Mouse (Mus musculus) left cerebral cortex, postnatal 4 days (tissue): Measurements from ENCODE around the gene Tmem185b. TPM values are rescaled to one million over a fixed set of nuclear protein-coding genes. Genes with fewer than 3 reads are reported as not detected.
A peak's percentile ranks its signal among the peaks of the same experiment; 100 is the strongest.

Experiments used
- DNase-seq: peaks from one replicate; pipeline ENCODE4 v3.0.0-alpha.2; 2022
- intact Hi-C: fragments of 180-260 bp; cut with DNase I; formaldehyde crosslinking; loops from one replicate; pipeline ENCODE4 v1.15.1; 2025
- total RNA-seq, 2 experiments: library from RNA; stranded (reverse); gene quantifications; 2 replicates each; pipeline ENCODE4 v1.2.3; 2021

The Tmem185b gene
- 10 to 100 TPM; 14.1 to 15.3 TPM for total RNA-seq

- intact Hi-C loops, result no loop called here
- peak; percentile 97 for DNase-seq
Measured at GRCm38 (mm10) chr1:119525689-119526591, at the start of gene Tmem185b. Gene Tmem185b (plus strand): TSS chr1:119526160.

- no peak for DNase-seq
- intact Hi-C loops, result no loop called here
Measured at GRCm38 (mm10) chr1:119476905-119477353, 49.0 kb upstream of the Tmem185b start.

- DNase-seq, result no peak
- intact Hi-C loops, result no loop called here
Measured at GRCm38 (mm10) chr1:119479641-119480040, 46.3 kb upstream of the Tmem185b start.

GRCm38 (mm10) chr1:119480678-119481077 is 45.3 kb upstream of the Tmem185b start:
- no peak for DNase-seq
- intact Hi-C loops, result no loop called here

- intact Hi-C loops, result no loop called here
- no peak for DNase-seq
Measured at GRCm38 (mm10) chr1:119481205-119481932, 44.6 kb upstream of the Tmem185b start.

- intact Hi-C loops, result no loop called here
- no peak for DNase-seq
Measured at GRCm38 (mm10) chr1:119482891-119483290, 43.1 kb upstream of the Tmem185b start.

GRCm38 (mm10) chr1:119484457-119484856 is 41.5 kb upstream of the Tmem185b start:
- peak; percentile 29 for DNase-seq
- intact Hi-C loops, result no loop called here

GRCm38 (mm10) chr1:119485825-119486224 is 40.1 kb upstream of the Tmem185b start:
- intact Hi-C loops, result no loop called here
- DNase-seq, result no peak

- intact Hi-C loops, result no loop called here
- DNase-seq, result no peak
Measured at GRCm38 (mm10) chr1:119487917-119488590, 37.9 kb upstream of the Tmem185b start.

- DNase-seq, result no peak
- intact Hi-C loops, result no loop called here
Measured at GRCm38 (mm10) chr1:119490765-119491164, 35.2 kb upstream of the Tmem185b start.

- peak; percentile 36 for DNase-seq
- intact Hi-C loops, result no loop called here
Measured at GRCm38 (mm10) chr1:119492097-119492496, 33.9 kb upstream of the Tmem185b start.

GRCm38 (mm10) chr1:119492505-119492904 is 33.5 kb upstream of the Tmem185b start:
- intact Hi-C loops, result no loop called here
- DNase-seq, result no peak

GRCm38 (mm10) chr1:119494024-119494711 is 31.8 kb upstream of the Tmem185b start:
- intact Hi-C loops, result no loop called here
- peak; percentile 32 for DNase-seq

- intact Hi-C loops, result no loop called here
Measured at GRCm38 (mm10) chr1:119494712-119495395, 31.1 kb upstream of the Tmem185b start.

GRCm38 (mm10) chr1:119495396-119495775 is 30.6 kb upstream of the Tmem185b start:
- intact Hi-C loops, result no loop called here
- peak; percentile 48 for DNase-seq

More at GRCm38 (mm10) chr1:119494712-119495395, 31.1 kb upstream of the Tmem185b start:
- DNase-seq, result no peak

- no peak for DNase-seq
- intact Hi-C loops, result no loop called here
Measured at GRCm38 (mm10) chr1:119497346-119498004, 28.5 kb upstream of the Tmem185b start.

GRCm38 (mm10) chr1:119498536-119499231 is 27.3 kb upstream of the Tmem185b start:
- intact Hi-C loops, result no loop called here

GRCm38 (mm10) chr1:119499456-119499855 is 26.5 kb upstream of the Tmem185b start:
- DNase-seq, result no peak
- intact Hi-C loops, result no loop called here

More at GRCm38 (mm10) chr1:119498536-119499231, 27.3 kb upstream of the Tmem185b start:
- no peak for DNase-seq

- no peak for DNase-seq
- intact Hi-C loops, result no loop called here
Measured at GRCm38 (mm10) chr1:119501881-119502280, 24.1 kb upstream of the Tmem185b start.
